Mouse (Mus musculus) testis, adult 2 months (tissue): Measurements from ENCODE around the gene Frmd4a.

Experiments used
- CTCF ChIP-seq: fragments of 200-500 bp; IDR thresholded peaks from 2 replicates; pipeline ENCODE4 v1.5.1; 2012; ENCODE audit warnings: low read depth, mild to moderate bottlenecking, inconsistent platforms, low read length, moderate library complexity; ENCODE audit not compliant: control insufficient read depth, insufficient read depth, insufficient replicate concordance
- POLR2A ChIP-seq: fragments of 200-500 bp; IDR thresholded peaks from 2 replicates; pipeline ENCODE4 v1.6.1; 2012; ENCODE audit warnings: low read depth, mild to moderate bottlenecking, inconsistent platforms, low read length, moderate library complexity; ENCODE audit not compliant: control insufficient read depth

- TF ChIP-seq CTCF: no peak
- TF ChIP-seq POLR2A: no peak
These were observed 289.6 kb downstream of the Frmd4a start for GRCm38 (mm10) chr2:4307076-4307475.
